Mouse (Mus musculus): ENCODE measurements around the gene 1700011M02Rik. TPM values are rescaled to one million over a fixed set of nuclear protein-coding genes. Genes with fewer than 3 reads are reported as not detected.
"Not testable (repeated sequence)": the region's sequence is repeated elsewhere in the genome, so short reads cannot be mapped to it uniquely, and the experiment has no call there.

Gene 1700011M02Rik
- not detected in 2 replicates for polyA plus RNA-seq (2014; fragmentation: Nextera tagmentation; extraction: Ambion mirVana)

GRCm38 (mm10) chrX:102908587-102908986, at the start of gene 1700011M02Rik, which contains the start of gene Dmrtc1a:
TSS of gene 1700011M02Rik (plus strand) at chrX:102908905.
TSS of gene Dmrtc1a (minus strand) at chrX:102908687.
- not testable (repeated sequence) for H3K27ac ChIP-seq (ENCODE audit: low read depth, low read length); ATAC-seq; H3K4me2 ChIP-seq (ENCODE audit: low read length); H3K4me3 ChIP-seq (ENCODE audit: low read depth, low read length); H3K9me3 ChIP-seq (replicated peaks; ENCODE audit: control insufficient read depth, low read length); DNase-seq (ENCODE audit: low spot score); H3K36me3 ChIP-seq (ENCODE audit: control insufficient read depth, insufficient read depth, low read length); H3K9ac ChIP-seq (ENCODE audit: low read length); H3K27me3 ChIP-seq (replicated peaks; ENCODE audit: control insufficient read depth, insufficient read depth, low read length); H3K4me1 ChIP-seq (ENCODE audit: control insufficient read depth, insufficient read depth, low read length)
- WGBS = 89% methylated on average over 6 of the region's 9 CpGs

- Histone ChIP-seq H3K4me3 (ENCODE audit: low read depth, low read length) (no peak within 1 kb of the TSS), H3K9ac (ENCODE audit: low read length) (no peak within 1 kb of the TSS), H3K9me3 (replicated peaks; ENCODE audit: control insufficient read depth, low read length) (no peaks in the 10 kb centered on the region), H3K27ac (ENCODE audit: low read depth, low read length) (no peak within 1 kb of the TSS), H3K36me3 (ENCODE audit: control insufficient read depth, insufficient read depth, low read length) (no peaks in the 10 kb centered on the region), H3K4me1 (ENCODE audit: control insufficient read depth, insufficient read depth, low read length) (no peaks in the 10 kb centered on the region), H3K27me3 (replicated peaks; ENCODE audit: control insufficient read depth, insufficient read depth, low read length) (no peaks in the 10 kb centered on the region), H3K4me2 (ENCODE audit: low read length) (no peak within 1 kb of the TSS)
- ATAC-seq (no peak), DNase-seq (ENCODE audit: low spot score) (no peak)
- WGBS = 90% methylated on average over 6 of the region's 6 CpGs
Observed at GRCm38 (mm10) chrX:102867871-102868270, 40.8 kb upstream of the 1700011M02Rik start, which contains the start of gene 1700031F05Rik. TSS of gene 1700031F05Rik (minus strand) at chrX:102867971.

- H3K36me3 ChIP-seq (ENCODE audit: control insufficient read depth, insufficient read depth, low read length); H3K4me1 ChIP-seq (ENCODE audit: control insufficient read depth, insufficient read depth, low read length); DNase-seq (ENCODE audit: low spot score); H3K4me3 ChIP-seq (ENCODE audit: low read depth, low read length); H3K9me3 ChIP-seq (replicated peaks; ENCODE audit: control insufficient read depth, low read length); H3K27ac ChIP-seq (ENCODE audit: low read depth, low read length); H3K9ac ChIP-seq (ENCODE audit: low read length); H3K27me3 ChIP-seq (replicated peaks; ENCODE audit: control insufficient read depth, insufficient read depth, low read length); H3K4me2 ChIP-seq (ENCODE audit: low read length); ATAC-seq: not testable (repeated sequence)
- 85% methylated on average over 1 of the region's 1 CpGs for WGBS
Observed at GRCm38 (mm10) chrX:102914823-102915222, 6.1 kb downstream of the 1700011M02Rik start.

- not testable (repeated sequence) for H3K9me3 ChIP-seq (replicated peaks; ENCODE audit: control insufficient read depth, low read length); H3K36me3 ChIP-seq (ENCODE audit: control insufficient read depth, insufficient read depth, low read length); H3K27me3 ChIP-seq (replicated peaks; ENCODE audit: control insufficient read depth, insufficient read depth, low read length); H3K9ac ChIP-seq (ENCODE audit: low read length); H3K4me1 ChIP-seq (ENCODE audit: control insufficient read depth, insufficient read depth, low read length); H3K4me3 ChIP-seq (ENCODE audit: low read depth, low read length); H3K27ac ChIP-seq (ENCODE audit: low read depth, low read length); H3K4me2 ChIP-seq (ENCODE audit: low read length)
- WGBS = 30% methylated on average over 4 of the region's 4 CpGs
- DNase-seq (ENCODE audit: low spot score) (peak; percentile 45), ATAC-seq (peak; percentile 67; the same call in 1 of the 2 replicates)
Observed at GRCm38 (mm10) chrX:102926707-102927106, 18.0 kb downstream of the 1700011M02Rik start.

GRCm38 (mm10) chrX:102928072-102928471, 19.4 kb downstream of the 1700011M02Rik start, which contains the start of gene 1700018G05Rik:
TSS of gene 1700018G05Rik (plus strand) at chrX:102928372.
- H3K9me3 ChIP-seq (replicated peaks; ENCODE audit: control insufficient read depth, low read length); H3K36me3 ChIP-seq (ENCODE audit: control insufficient read depth, insufficient read depth, low read length); H3K27ac ChIP-seq (ENCODE audit: low read depth, low read length); H3K4me3 ChIP-seq (ENCODE audit: low read depth, low read length); H3K4me2 ChIP-seq (ENCODE audit: low read length); H3K4me1 ChIP-seq (ENCODE audit: control insufficient read depth, insufficient read depth, low read length); H3K27me3 ChIP-seq (replicated peaks; ENCODE audit: control insufficient read depth, insufficient read depth, low read length); DNase-seq (ENCODE audit: low spot score); H3K9ac ChIP-seq (ENCODE audit: low read length); ATAC-seq: not testable (repeated sequence)
- 95% methylated on average over 6 of the region's 6 CpGs for WGBS

GRCm38 (mm10) chrX:102932992-102933570, 24.4 kb downstream of the 1700011M02Rik start:
- Histone ChIP-seq H3K27me3 (replicated peaks; ENCODE audit: control insufficient read depth, insufficient read depth, low read length) (no peaks in the 10 kb centered on the region), H3K9ac (ENCODE audit: low read length) (peak overlapping the region; percentile 77)
- DNase-seq (ENCODE audit: low spot score) = no peak

GRCm38 (mm10) chrX:102933571-102934394, 25.1 kb downstream of the 1700011M02Rik start:
- no peaks in the 10 kb centered on the region for H3K36me3 ChIP-seq (ENCODE audit: control insufficient read depth, insufficient read depth, low read length)
- WGBS = 20% methylated on average over 57 of the region's 68 CpGs
- no peaks in the 10 kb centered on the region for H3K4me1 ChIP-seq (ENCODE audit: control insufficient read depth, insufficient read depth, low read length)
- H3K27me3 ChIP-seq (replicated peaks; ENCODE audit: control insufficient read depth, insufficient read depth, low read length) = no peaks in the 10 kb centered on the region
- H3K9ac ChIP-seq (ENCODE audit: low read length) = peak overlapping the region; percentile 77
- no peak overlapping the region for H3K27ac ChIP-seq (ENCODE audit: low read depth, low read length)
- ATAC-seq (peak; percentile 92), DNase-seq (ENCODE audit: low spot score) (peak; percentile 54)
- peak overlapping the region; percentile 55 for H3K4me2 ChIP-seq (ENCODE audit: low read length)
- H3K9me3 ChIP-seq (replicated peaks; ENCODE audit: control insufficient read depth, low read length) = no peaks in the 10 kb centered on the region
- H3K4me3 ChIP-seq (ENCODE audit: low read depth, low read length) = peak overlapping the region; percentile 47

More at GRCm38 (mm10) chrX:102932992-102933570, 24.4 kb downstream of the 1700011M02Rik start:
- no peaks in the 10 kb centered on the region for H3K4me1 ChIP-seq (ENCODE audit: control insufficient read depth, insufficient read depth, low read length)
- ATAC-seq = no peak
- WGBS = 52% methylated on average over 12 of the region's 12 CpGs
- H3K9me3 ChIP-seq (replicated peaks; ENCODE audit: control insufficient read depth, low read length) = no peaks in the 10 kb centered on the region
- no peak overlapping the region for H3K27ac ChIP-seq (ENCODE audit: low read depth, low read length)
- H3K36me3 ChIP-seq (ENCODE audit: control insufficient read depth, insufficient read depth, low read length) = no peaks in the 10 kb centered on the region
- H3K4me2 ChIP-seq (ENCODE audit: low read length) = peak overlapping the region; percentile 55
- peak overlapping the region; percentile 47 for H3K4me3 ChIP-seq (ENCODE audit: low read depth, low read length)

- WGBS = 61% methylated on average over 8 of the region's 8 CpGs
- Histone ChIP-seq H3K4me3 (ENCODE audit: low read depth, low read length) (peak overlapping the region; percentile 47), H3K4me1 (ENCODE audit: control insufficient read depth, insufficient read depth, low read length) (no peaks in the 10 kb centered on the region), H3K9me3 (replicated peaks; ENCODE audit: control insufficient read depth, low read length) (no peaks in the 10 kb centered on the region), H3K27me3 (replicated peaks; ENCODE audit: control insufficient read depth, insufficient read depth, low read length) (no peaks in the 10 kb centered on the region), H3K27ac (ENCODE audit: low read depth, low read length) (no peak overlapping the region), H3K9ac (ENCODE audit: low read length) (no peak overlapping the region; the same call in 1 of the 2 replicates), H3K36me3 (ENCODE audit: control insufficient read depth, insufficient read depth, low read length) (no peaks in the 10 kb centered on the region), H3K4me2 (ENCODE audit: low read length) (peak overlapping the region; percentile 55; the same call in 1 of the 2 replicates)
- no peak; the same call in 1 of the 2 replicates for ATAC-seq
- DNase-seq (ENCODE audit: low spot score) = no peak
Observed at GRCm38 (mm10) chrX:102934395-102934764, 25.7 kb downstream of the 1700011M02Rik start.

All from forebrain, embryonic 14.5 days (tissue).